Mouse (Mus musculus) cerebellum, postnatal 36 days (tissue): Measurements from ENCODE around the gene Dner.

ENCODE experiments used
- DNase-seq, 2 experiments: peaks; one replicate each; pipeline ENCODE4 v3.0.0; 2021 to 2022; ENCODE audit warnings: mixed read lengths in 2 of 2

Dner gene

DNA sequence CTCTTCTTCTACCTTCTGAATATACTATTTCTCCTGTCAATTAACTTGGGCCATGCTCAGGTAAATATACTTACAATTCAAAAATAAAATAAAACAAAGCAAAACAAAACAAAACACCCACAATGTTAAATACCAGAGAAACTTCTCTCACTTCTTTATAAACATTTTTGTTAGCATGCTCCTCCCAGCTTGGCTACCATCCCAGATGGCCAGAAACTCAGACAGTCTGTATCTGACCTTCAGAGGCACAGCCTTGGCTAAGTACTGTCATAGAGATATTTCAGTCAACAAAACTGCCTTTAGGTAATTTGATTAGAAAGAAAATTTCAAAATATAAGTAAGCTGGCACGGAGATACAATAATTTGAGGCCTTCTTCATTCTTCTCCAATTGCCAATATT is 259.7 kb downstream of the Dner start:
- no peak for DNase-seq

DNA sequence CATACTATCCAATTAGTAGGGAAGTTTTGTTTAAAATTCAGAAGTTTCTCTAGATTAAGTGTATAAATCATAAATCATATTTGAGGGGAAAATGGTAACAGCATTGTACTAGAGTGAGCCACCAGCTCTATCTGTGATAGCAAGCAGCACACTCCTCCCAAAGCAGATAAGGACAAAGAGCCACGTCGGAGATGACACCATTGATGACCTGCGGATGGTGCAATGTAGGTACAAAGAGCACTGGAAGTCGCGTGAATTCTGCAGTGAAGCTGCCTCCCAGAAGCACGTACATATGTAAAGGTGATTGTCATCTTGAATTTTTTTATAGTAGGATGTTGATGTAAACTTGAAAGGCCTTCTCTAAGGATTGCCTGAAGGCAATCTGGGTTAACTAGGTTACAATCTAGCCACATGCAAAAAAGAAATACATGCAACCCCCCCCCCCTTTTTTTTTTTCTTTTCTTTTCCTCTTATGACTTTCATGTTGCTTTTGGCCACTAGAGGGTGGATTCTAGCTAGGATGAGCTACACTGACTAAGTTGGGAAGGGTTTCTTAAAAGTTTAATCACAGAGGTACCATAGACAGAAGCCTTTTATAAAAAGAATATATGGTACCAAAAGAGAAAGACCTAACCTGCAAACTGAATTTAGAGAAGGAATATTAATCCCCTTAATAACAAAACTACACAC is 262.6 kb downstream of the Dner start:
- DNase-seq: no peak

DNA sequence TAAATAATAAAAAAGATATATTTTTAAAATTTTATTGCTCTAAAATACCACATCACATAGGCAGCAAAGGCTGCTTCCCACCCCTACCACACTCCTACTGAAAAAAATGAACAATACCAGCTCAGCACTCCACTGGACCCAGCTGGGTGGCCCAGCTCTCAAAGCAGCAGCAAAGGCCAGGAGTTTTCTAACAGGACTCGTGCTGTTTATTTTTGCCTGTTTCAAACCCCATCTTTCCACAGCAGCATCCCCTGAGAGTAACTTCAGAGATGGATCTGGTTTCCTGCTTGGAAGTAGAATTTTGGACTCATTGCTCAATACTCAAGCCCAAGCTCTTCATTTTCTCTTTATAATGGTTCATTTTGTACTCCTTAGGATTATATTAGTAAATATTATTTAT is 263.7 kb downstream of the Dner start:
- no peak for DNase-seq

DNA sequence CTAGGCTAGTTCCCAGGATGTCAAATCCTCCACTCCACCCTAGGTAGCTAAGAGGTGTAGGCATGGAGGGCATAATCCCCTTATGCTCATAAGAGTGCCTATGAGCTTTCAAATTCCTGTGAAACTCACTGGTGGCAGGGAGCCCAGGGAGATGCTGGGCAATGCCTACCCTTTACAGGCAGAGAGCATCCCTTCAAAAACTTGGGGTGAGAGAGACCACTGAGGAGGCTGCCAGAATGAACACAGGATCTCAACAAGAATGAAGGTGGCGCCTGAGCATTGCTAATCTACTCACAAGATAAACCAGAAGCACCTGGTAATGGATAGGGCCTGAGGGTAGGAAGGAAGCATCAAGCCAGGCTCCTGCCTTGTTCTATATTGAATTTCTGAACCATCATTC is 267.7 kb downstream of the Dner start:
- no peak for DNase-seq

DNA sequence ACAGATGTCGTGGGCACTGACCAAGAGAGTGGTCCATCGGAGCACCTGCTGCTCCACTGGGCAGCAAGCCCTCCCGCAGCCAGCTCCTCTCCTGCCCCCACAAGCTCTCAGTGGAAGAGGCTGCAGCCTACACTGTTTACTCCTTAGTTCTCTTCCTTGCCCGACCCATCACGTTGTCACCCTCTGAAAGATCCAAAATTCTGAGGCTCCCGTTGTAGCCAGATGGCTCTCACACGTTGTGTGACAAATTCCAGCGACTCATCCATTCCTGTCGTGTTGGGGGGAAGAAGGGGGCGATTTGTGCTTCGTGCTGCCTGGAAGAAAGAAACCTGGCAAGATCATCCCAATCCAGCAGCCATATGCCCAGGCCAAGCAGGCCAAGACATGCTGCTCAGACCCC is 268.3 kb downstream of the Dner start:
- DNase-seq: no peak

DNA sequence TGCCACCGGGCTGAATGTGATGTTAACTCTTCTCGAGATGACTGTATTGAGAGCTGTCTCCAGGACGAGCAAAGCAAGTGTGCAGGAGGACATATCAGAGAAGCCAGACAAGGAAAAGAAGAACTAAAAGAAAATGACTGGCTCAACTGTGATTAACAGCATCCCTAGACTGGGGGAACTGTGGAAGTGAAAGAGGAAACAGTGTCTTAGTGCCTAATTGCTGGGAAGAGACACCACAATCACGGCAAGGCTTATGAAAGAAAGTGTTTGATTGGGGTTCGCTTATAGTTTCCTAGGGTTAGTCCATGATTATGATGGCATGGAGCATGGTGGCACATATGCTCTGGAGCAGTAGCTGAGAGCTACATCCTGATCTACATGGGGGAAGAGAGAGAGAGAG is 269.3 kb downstream of the Dner start:
- no peak for DNase-seq

DNA sequence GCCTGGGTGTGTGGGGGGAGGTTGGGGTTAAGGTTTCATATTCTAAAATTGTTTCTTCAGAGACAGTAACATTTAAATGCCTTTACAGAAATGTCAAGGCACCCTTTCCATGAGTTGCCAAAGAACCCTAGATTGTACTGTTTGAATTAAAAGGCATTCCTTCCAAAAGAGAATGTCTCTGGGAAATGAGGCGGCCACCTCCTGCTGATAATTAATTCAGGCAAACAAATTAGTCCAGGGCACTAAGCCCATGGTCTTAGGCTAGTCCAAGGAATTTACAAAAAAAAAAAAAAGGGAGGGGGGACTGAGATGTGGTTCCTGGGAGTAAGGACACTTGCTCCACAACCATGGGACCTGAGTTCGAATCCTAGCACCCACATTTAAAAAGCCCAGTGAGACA is 273.1 kb downstream of the Dner start:
- DNase-seq: no peak

- DNase-seq: no peak
These were observed 274.2 kb downstream of the Dner start for GRCm38 (mm10) chr1:84421845-84422244.

DNA sequence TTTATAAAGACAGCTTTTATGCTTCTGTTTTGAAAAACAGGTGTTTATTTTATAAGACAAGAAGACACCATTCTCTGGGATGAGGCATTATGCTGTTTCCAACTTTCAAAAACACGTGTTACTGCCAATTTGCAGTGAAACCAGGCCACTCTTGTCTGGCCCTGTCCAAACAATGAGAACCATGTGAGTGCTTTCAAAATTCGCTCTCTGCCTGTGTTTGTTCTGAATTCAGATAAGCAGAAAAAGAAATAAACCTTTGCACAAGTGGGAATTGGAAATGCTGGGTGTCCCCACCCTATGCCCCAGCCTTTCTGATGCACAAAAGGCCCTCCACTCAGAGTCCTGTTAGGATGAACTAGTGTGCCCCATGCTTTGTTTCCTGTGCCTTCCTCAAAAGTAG is 276.6 kb downstream of the Dner start:
- no peak for DNase-seq

GRCm38 (mm10) chr1:84418511-84418910 is 277.5 kb downstream of the Dner start:
- no peak for DNase-seq

DNA sequence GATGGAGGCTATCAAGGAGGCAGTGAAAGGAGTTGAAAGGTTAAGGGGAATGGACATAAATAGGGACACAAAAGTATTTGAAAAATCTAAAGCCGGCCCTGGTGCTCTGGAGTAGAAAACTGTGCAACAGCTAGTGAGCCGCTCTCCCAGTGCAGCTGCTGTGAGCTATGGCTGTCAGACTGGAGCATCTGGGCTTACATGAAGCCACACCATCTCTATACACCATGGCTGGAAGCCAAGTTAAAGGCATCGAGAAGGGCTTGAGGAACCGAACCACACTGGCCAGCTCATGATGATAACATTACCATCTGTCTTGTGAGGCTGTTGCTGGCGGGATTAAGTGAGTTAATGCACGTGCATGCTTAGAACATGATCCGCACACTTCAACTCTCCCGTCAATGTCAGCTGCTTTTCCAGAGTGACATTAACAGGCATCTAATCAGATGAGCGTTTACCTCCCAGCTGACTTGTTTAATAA is 278.2 kb downstream of the Dner start:
- DNase-seq: no peak

DNA sequence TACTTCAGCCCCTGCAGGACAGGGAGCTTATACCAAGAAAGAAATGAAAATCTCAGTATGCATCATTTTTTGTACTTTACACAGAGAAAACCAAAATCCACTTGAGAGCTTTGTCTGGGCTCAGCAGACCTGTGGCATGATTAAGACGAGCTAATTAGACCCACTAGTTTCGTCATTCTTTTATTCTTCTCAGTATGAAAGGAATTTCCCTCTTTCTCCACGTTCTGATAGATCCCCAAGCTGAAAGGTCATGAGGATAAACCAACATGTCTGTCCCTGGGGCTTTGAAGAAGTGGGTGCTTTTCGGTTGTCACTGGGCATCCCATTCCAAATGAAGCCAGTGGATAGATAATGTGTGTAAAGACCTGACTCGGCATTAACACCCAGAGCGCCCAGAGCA is 278.7 kb downstream of the Dner start:
- DNase-seq: no peak

DNA sequence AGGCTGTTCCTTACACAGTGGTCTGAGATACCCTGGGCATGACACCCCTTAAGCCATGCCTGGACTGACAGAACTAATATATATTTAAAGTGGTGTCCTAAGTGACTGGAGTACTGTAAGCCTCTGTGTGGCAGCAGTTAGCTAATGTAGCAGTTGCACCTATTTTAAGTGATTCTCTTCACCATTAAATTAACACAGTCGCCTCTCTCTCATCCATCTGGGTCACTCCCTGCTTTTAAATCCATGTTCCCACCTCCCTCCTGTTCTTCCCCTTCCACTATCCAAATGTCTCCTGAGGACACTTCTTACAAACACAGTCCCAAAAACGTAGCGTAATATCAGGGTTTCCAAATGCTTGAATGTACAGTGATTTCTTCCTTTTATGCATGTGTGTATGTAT is 281.6 kb downstream of the Dner start:
- DNase-seq: no peak

GRCm38 (mm10) chr1:84409514-84409913 is 286.5 kb downstream of the Dner start:
- DNase-seq: no peak

GRCm38 (mm10) chr1:84408873-84409272 is 287.1 kb downstream of the Dner start:
- no peak for DNase-seq

DNA sequence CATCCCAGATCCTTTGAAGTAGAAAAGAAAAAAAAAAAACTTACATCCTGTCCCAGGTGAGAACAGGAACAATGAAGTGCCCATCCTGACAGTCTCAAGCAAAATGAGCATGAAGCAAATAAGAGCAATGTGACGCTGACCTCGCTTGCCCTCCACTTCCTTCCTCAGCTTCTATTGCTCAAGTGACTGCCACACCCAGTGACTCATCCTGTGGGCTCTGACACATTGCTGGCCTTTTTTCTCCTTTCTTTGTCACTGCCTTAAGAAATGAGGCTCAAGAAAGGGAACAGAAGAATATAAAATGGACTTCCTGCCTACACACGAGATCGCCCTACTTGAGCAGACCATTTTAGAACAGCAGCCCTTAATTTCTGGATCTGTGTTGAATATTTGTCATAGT is 289.1 kb downstream of the Dner start:
- DNase-seq: no peak

GRCm38 (mm10) chr1:84405551-84406290 is 290.3 kb downstream of the Dner start:
- no peak for DNase-seq

- no peak for DNase-seq
These were observed 291.1 kb downstream of the Dner start for GRCm38 (mm10) chr1:84404880-84405279.

- DNase-seq: no peak
These were observed 293.9 kb downstream of the Dner start for GRCm38 (mm10) chr1:84402154-84402553.

DNA sequence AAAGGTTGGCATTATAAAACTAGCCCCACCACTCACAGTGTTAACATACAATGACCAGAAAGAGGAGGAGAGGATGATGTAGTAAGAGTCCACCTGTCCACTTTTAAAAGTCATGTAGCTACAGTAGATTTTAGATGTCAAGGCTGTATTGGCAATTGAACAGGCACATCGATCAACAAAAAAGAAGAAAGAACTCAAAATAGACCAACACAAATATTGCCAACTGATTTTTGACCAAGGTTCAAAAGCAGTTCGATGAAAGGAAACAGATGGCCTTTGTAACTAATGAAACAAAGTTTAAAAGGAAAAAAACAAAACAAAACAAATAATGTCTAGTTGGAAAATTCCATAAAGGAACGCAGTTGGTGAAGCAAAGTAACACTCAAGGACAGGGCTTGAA is 296.4 kb downstream of the Dner start:
- no peak for DNase-seq

DNA sequence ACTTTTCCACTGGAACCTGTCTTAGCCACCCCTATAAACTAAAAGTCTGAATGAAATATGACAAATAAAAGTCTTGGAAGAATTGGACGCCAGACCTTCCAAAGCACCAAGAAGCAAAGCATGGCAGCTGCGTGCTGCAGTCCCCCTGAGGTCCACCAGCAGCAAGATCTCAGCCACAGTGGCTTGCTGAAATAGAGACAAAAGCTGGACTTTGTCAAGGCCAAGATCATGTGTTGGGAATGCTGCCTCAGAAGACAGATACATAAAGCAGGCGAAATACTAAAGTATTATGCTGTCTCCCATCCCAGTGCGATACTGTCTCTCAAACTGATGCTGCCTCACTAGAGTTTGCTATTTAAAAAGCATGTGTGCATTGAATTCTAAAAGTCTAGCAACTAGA is 296.9 kb downstream of the Dner start:
- DNase-seq: no peak

DNA sequence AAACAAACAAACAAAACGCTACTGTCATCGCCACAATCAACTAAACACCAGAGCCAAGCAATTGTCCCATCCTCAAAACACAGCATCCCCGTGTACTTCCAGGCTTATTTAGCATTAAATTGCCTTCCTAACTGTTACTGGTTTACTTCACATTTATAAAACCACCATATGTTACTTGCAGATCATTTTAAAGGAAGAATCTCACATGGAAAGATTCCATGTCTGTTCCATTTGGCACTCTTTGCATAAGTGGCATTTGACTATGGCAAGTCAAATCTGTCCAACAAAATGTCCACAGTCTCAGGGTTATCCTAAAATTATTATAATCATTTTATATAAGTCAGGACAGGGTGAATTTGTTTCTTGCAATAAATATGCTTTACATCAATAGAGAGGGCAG is 299.2 kb downstream of the Dner start:
- DNase-seq: no peak

- no peak for DNase-seq
These were observed 300.1 kb downstream of the Dner start for GRCm38 (mm10) chr1:84395928-84396327.

DNA sequence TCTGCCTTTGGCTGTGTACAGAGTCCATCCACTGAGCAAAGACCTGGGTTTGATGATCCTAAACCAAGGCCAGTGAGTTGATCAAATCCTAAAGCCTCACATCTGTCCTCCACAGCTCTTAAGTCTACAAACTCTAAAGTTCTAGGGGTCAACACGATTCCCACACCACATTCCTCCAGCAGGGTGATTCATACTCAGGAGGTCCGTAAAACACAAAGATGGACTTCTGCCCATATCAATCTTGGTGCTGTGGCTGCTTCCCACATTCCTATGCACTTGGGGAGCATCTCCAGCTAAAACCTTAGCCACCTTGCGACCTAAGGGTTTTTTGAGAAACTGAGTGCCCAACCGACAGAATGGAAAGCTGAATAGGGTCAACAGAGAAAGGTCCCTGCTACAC is 305.1 kb downstream of the Dner start:
- DNase-seq: no peak

- DNase-seq: peak; percentile 12 to 46
These were observed 308.4 kb downstream of the Dner start for GRCm38 (mm10) chr1:84387616-84388015.
